Mouse (Mus musculus) liver, adult 2 months (tissue): ENCODE results near the gene Tmcc3.

Source experiments
- CTCF ChIP-seq: fragments of 200-500 bp; IDR thresholded peaks from 2 replicates; pipeline ENCODE4 v1.5.1; 2011; ENCODE audit warnings: low read depth, low read length, control low read depth
- POLR2A ChIP-seq: fragments of 200-500 bp; IDR thresholded peaks from 2 replicates; pipeline ENCODE4 v1.6.1; 2011; ENCODE audit warnings: low read length, control low read depth; ENCODE audit not compliant: insufficient read depth; ENCODE audit errors: extremely low read depth

GRCm38 (mm10) chr10:94304064-94304657, 7.6 kb upstream of the Tmcc3 start:
- TF ChIP-seq POLR2A (no peak), CTCF (no peak)
